Mouse (Mus musculus) liver, adult 2 months (tissue): ENCODE measurements around the gene Msantd1. TPM values are rescaled to one million over a fixed set of nuclear protein-coding genes. Genes with fewer than 3 reads are reported as not detected.

Experiments
- DNase-seq: peaks from one replicate; pipeline ENCODE4 v3.0.0-alpha.2; 2011; ENCODE audit warnings: low read depth, low spot score; ENCODE audit errors: extremely low read depth
- H3K27ac ChIP-seq: fragments of 200-500 bp; replicated peaks from 2 replicates; pipeline ENCODE4 v1.5.1; 2012; ENCODE audit warnings: low read depth, mild to moderate bottlenecking, control low read depth, inconsistent platforms, low read length; ENCODE audit not compliant: insufficient read depth
- H3K27me3 ChIP-seq: fragments of 200-500 bp; 2 replicates; pipeline ENCODE4 v1.6.1; 2012; ENCODE audit warnings: mild to moderate bottlenecking, moderate library complexity, low read length, inconsistent platforms; ENCODE audit not compliant: control insufficient read depth, insufficient read depth
- H3K36me3 ChIP-seq: fragments of 200-500 bp; 2 replicates; pipeline ENCODE4 v1.6.1; 2012; ENCODE audit warnings: low read length, inconsistent platforms; ENCODE audit not compliant: control insufficient read depth, insufficient read depth
- H3K4me1 ChIP-seq: fragments of 200-500 bp; 2 replicates; pipeline ENCODE4 v1.6.1; 2011; ENCODE audit warnings: low read length; ENCODE audit not compliant: control insufficient read depth, insufficient read depth
- H3K4me3 ChIP-seq: fragments of 200-500 bp; 2 replicates; pipeline ENCODE4 v1.5.1; 2011; ENCODE audit warnings: low read depth, mild to moderate bottlenecking, control low read depth, low read length, moderate library complexity; ENCODE audit not compliant: insufficient read depth
- H3K79me2 ChIP-seq: fragments of 200-500 bp; 2 replicates; pipeline ENCODE4 v1.6.1; 2012; ENCODE audit warnings: inconsistent platforms, mild to moderate bottlenecking, low read length, moderate library complexity; ENCODE audit not compliant: control insufficient read depth, insufficient read depth
- H3K9ac ChIP-seq: fragments of 200-500 bp; 2 replicates; pipeline ENCODE4 v1.6.1; 2012; ENCODE audit warnings: low read depth, mild to moderate bottlenecking, control low read depth, inconsistent platforms, low read length
- CTCF ChIP-seq: fragments of 200-500 bp; IDR thresholded peaks from 2 replicates; pipeline ENCODE4 v1.5.1; 2011; ENCODE audit warnings: low read depth, low read length, control low read depth
- POLR2A ChIP-seq: fragments of 200-500 bp; IDR thresholded peaks from 2 replicates; pipeline ENCODE4 v1.6.1; 2011; ENCODE audit warnings: low read length, control low read depth; ENCODE audit not compliant: insufficient read depth; ENCODE audit errors: extremely low read depth
- WGBS: fragments of 180-500 bp; shearing (Covaris S2); methylation state at CpG from one replicate; pipeline ENCODE4 v1.1.7; 2018; 5-methylcytosine and 5-hydroxymethylcytosine counted together
- polyA plus RNA-seq: library from polyadenylated mRNA; depleted of rRNA; stranded (reverse); fragments of >200 nt; gene quantifications from 2 replicates; pipeline ENCODE4 v1.2.3, GENCODE M21; 2012
- total RNA-seq: library from RNA; depleted of rRNA; stranded (reverse); fragments of >200 nt; gene quantifications from 2 replicates; pipeline ENCODE4 v1.2.3, GENCODE M21; 2014

The Msantd1 gene
- total and polyA plus RNA-seq, 2 experiments: 0.37 to 0.92 TPM

DNA sequence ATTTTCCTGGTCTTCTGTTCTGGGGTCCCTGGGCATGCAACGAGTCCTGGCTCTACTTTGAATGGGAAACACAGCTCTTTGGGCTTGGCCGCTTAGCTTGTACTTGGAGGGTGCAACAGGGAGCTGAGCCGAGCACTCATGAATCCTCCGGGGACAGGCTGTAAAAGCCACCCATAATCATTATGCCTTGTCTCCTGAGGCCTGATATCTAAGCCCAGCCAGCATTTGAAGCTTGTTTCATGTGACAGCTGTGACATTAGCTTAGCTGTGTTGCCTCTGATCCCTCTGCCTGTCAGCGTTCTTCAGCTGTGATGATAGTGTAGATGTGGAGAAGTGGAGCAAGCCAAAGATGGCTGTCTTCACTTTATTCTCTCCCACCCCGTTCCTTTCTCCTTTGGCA lies 46.7 kb downstream of the Msantd1 start:
- DNase-seq: no peak
- Histone ChIP-seq H3K27me3 (no peaks in the 10 kb centered on the region), H3K27ac (no peak overlapping the region), H3K4me3 (no peak overlapping the region), H3K4me1 (no peaks in the 10 kb centered on the region), H3K9ac (no peak overlapping the region), H3K79me2 (no peaks in the 10 kb centered on the region), H3K36me3 (no peaks in the 10 kb centered on the region)
- WGBS: 92% methylated on average over 6 of the region's 6 CpGs
- TF ChIP-seq POLR2A (no peak), CTCF (no peak)

DNA sequence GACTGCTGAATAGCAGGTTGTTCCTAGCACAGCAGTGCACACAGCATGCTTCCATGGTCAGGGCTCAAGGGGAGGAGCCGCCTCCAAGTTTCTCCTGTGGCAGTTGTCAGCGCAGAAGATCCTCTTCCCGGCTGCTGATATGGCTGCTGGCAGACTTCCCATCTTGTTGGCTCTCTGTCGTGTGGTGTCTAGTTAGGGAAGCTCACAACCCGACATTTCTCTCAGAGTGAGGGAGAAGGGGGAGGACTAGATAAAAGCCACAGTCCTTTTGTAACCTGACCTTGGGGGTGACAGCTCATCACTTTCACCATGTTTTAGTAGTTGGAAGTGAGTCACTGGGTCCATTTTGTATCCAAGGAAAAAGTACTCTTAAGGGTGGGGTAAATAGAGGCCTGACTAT lies 47.8 kb downstream of the Msantd1 start:
- Histone ChIP-seq H3K4me3 (no peak overlapping the region), H3K9ac (no peak overlapping the region), H3K79me2 (no peaks in the 10 kb centered on the region), H3K4me1 (no peaks in the 10 kb centered on the region), H3K27ac (no peak overlapping the region), H3K36me3 (no peaks in the 10 kb centered on the region), H3K27me3 (no peaks in the 10 kb centered on the region)
- WGBS: 55% methylated on average over 5 of the region's 5 CpGs
- TF ChIP-seq CTCF: no peak
- TF ChIP-seq POLR2A: no peak
- DNase-seq: no peak

DNA sequence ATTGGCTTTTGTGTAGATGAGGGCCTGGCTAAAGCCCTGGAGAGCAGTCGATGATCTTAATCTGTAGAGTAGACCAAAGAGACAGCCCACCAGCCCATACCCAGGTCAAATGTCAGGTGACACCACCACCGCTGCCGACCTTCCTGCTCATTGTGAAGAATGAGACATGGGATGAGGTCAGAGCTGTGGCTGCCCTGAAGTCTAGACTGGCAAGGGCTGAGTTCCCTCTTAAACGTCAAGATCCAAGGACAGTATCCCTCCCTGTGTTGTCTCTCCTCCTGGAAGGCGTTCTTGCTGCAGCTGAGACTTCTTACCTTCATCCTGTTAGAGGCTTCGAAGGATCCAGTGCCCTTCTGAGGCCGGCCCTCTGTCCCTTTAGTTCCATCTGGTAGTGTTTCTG lies 48.3 kb downstream of the Msantd1 start:
- no peak for DNase-seq
- no peaks in the 10 kb centered on the region for H3K36me3 ChIP-seq
- H3K9ac ChIP-seq: no peak overlapping the region
- WGBS: 82% methylated on average over 7 of the region's 7 CpGs
- no peak overlapping the region for H3K27ac ChIP-seq
- no peaks in the 10 kb centered on the region for H3K79me2 ChIP-seq
- H3K27me3 ChIP-seq: no peaks in the 10 kb centered on the region
- no peak for TF ChIP-seq CTCF
- TF ChIP-seq POLR2A: no peak
- no peak overlapping the region for H3K4me3 ChIP-seq
- no peaks in the 10 kb centered on the region for H3K4me1 ChIP-seq

DNA sequence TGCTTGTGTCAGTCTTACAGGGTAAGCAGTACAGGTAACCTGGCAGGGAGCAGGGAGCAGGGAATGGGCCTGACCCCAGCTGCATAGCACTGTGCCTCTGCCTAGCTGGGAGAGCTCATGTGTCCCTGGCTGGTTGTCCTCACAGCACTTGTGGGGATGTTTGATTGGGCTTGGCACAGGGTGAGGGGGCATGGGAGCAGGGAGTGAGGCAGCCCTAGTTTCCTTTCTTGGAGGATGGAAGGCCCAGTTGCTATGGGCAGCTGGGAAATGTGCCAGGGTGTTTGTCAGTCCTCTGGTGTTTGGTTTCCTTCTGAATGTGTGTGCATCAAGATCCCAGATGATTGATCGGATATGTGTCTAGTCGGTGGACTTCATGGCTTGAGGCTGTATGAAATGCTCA lies 49.2 kb downstream of the Msantd1 start:
- no peaks in the 10 kb centered on the region for H3K36me3 ChIP-seq
- no peaks in the 10 kb centered on the region for H3K4me1 ChIP-seq
- no peaks in the 10 kb centered on the region for H3K79me2 ChIP-seq
- TF ChIP-seq CTCF (no peak), POLR2A (no peak)
- no peak overlapping the region for H3K4me3 ChIP-seq
- H3K27ac ChIP-seq: no peak overlapping the region
- H3K9ac ChIP-seq: no peak overlapping the region
- 62% methylated on average over 2 of the region's 2 CpGs for WGBS
- no peak for DNase-seq
- H3K27me3 ChIP-seq: no peaks in the 10 kb centered on the region

DNA sequence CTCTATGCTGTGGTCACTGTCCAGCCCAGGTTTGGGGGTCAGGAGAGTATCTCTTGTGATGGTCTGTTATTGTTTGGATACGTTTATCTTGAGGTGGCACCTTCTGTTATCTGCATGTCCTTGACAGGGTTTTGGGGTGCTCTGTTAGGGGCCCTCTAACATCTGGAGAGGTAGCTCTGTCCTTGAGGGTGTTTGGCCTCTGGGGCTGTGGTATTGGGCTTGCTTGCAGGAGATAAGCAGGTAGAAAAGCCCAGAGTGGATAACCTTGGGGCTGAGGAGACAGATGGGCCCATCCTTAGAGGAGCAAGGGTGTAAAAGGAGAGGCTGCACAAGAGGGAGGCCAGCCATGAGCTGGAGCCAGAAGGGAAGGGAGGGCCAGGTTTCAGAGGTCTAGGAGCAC lies 52.2 kb downstream of the Msantd1 start:
- H3K4me1 ChIP-seq: 0 out of 2 replicates have a peak, but pooled peaks cover 2% of the 10 kb centered on the region
- H3K27me3 ChIP-seq: no peaks in the 10 kb centered on the region
- DNase-seq: no peak
- H3K36me3 ChIP-seq: no peaks in the 10 kb centered on the region
- H3K9ac ChIP-seq: no peak overlapping the region
- 79% methylated on average over 1 of the region's 1 CpGs for WGBS
- no peak overlapping the region for H3K4me3 ChIP-seq
- no peaks in the 10 kb centered on the region for H3K79me2 ChIP-seq
- TF ChIP-seq CTCF (no peak), POLR2A (no peak)
- no peak overlapping the region for H3K27ac ChIP-seq

DNA sequence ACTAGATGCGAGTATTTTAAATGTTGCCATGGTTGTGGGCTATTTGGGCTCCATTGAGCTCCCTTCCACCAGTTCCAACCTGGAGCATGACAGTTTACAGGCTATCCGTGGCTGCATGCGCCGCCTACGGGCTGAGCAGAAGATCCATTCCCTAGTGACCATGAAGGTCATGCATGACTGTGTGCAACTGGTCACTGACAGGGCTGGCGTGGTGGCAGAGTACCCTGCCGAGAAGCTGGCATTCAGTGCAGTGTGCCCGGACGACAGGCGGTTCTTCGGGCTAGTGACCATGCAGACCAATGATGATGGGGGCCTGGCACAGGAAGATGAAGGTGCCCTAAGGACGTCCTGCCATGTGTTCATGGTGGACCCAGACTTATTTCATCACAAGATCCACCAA lies 57.7 kb downstream of the Msantd1 start:
- 97% methylated on average over 12 of the region's 12 CpGs for WGBS

More for the DNA sequence above, 57.7 kb downstream of the Msantd1 start:
- no peak overlapping the region for H3K4me3 ChIP-seq
- H3K4me1 ChIP-seq: 0 out of 2 replicates have a peak, but pooled peaks cover 2% of the 10 kb centered on the region
- TF ChIP-seq CTCF (no peak), POLR2A (no peak)
- H3K9ac ChIP-seq: no peak overlapping the region
- no peaks in the 10 kb centered on the region for H3K79me2 ChIP-seq
- no peak for DNase-seq
- H3K36me3 ChIP-seq: no peaks in the 10 kb centered on the region
- H3K27me3 ChIP-seq: no peaks in the 10 kb centered on the region
- H3K27ac ChIP-seq: no peak overlapping the region
